Mouse (Mus musculus) embryonic facial prominence, embryonic 15.5 days (tissue): ENCODE results near the gene Stap1. TPM values are rescaled to one million over a fixed set of nuclear protein-coding genes. Genes with fewer than 3 reads are reported as not detected.

Experiments used
- ATAC-seq: fragments of 200-750 bp; cut with Nextera tagmentation; 2 replicates; pipeline ENCODE4 v1.8.0; 2017; ENCODE audit warnings: low read depth, moderate TSS enrichment; ENCODE audit not compliant: insufficient number of reproducible peaks, low FRiP score, low TSS enrichment
- H3K27ac ChIP-seq: fragments of 300-500 bp; sonication (generic); replicated peaks from 2 replicates; pipeline ENCODE4 v1.5.1; 2015; ENCODE audit warnings: mild to moderate bottlenecking, inconsistent platforms
- H3K27me3 ChIP-seq: fragments of 300-500 bp; sonication (generic); 2 replicates; pipeline ENCODE4 v1.6.1; 2015; ENCODE audit warnings: inconsistent platforms
- H3K36me3 ChIP-seq: fragments of 300-500 bp; sonication (generic); 2 replicates; pipeline ENCODE4 v1.6.1; 2015; ENCODE audit warnings: mild to moderate bottlenecking, inconsistent platforms
- H3K4me1 ChIP-seq: fragments of 300-500 bp; sonication (generic); 2 replicates; pipeline ENCODE4 v1.6.1; 2015; ENCODE audit warnings: inconsistent platforms
- H3K4me2 ChIP-seq: fragments of 300-500 bp; sonication (generic); replicated peaks from 2 replicates; pipeline ENCODE4 v1.6.1; 2015; ENCODE audit warnings: mild to moderate bottlenecking, inconsistent platforms
- H3K4me3 ChIP-seq: fragments of 300-500 bp; sonication (generic); replicated peaks from 2 replicates; pipeline ENCODE4 v1.5.1; 2015; ENCODE audit warnings: mild to moderate bottlenecking, inconsistent platforms
- H3K9ac ChIP-seq: fragments of 300-500 bp; sonication (generic); 2 replicates; pipeline ENCODE4 v1.6.1; 2015; ENCODE audit warnings: inconsistent platforms
- H3K9me3 ChIP-seq: fragments of 300-500 bp; sonication (generic); replicated peaks from 2 replicates; pipeline ENCODE4 v1.6.1; 2016; ENCODE audit warnings: inconsistent platforms
- WGBS: fragments of 180-500 bp; shearing (Covaris S2); methylation state at CpG from one replicate; pipeline ENCODE4 v1.1.7; 2015; 5-methylcytosine and 5-hydroxymethylcytosine counted together
- polyA plus RNA-seq: library from polyadenylated mRNA; unstranded; fragments of >200 nt; fragmentation: Nextera tagmentation; extraction: Ambion mirVana; gene quantifications from 2 replicates; pipeline ENCODE4 v1.2.1, GENCODE M21; 2015

Stap1 gene
- polyA plus RNA-seq, 1 experiment from 2014 or later: 0.91 TPM

GRCm38 (mm10) chr5:86084979-86085378 is 13.4 kb downstream of the Stap1 start:
- WGBS: 55% methylated on average over 7 of the region's 7 CpGs
- no peak for ATAC-seq
- no peak overlapping the region for H3K9ac ChIP-seq
- no peaks in the 10 kb centered on the region for H3K4me1 ChIP-seq
- no peaks in the 10 kb centered on the region for H3K27me3 ChIP-seq
- H3K27ac ChIP-seq: no peak overlapping the region
- no peak overlapping the region for H3K4me3 ChIP-seq
- no peaks in the 10 kb centered on the region for H3K36me3 ChIP-seq
- no peaks in the 10 kb centered on the region for H3K9me3 ChIP-seq
- no peak overlapping the region for H3K4me2 ChIP-seq

GRCm38 (mm10) chr5:86086751-86087150 is 15.2 kb downstream of the Stap1 start:
- H3K9ac ChIP-seq: no peak overlapping the region
- H3K27ac ChIP-seq: no peak overlapping the region
- no peak for ATAC-seq
- no peaks in the 10 kb centered on the region for H3K9me3 ChIP-seq
- no peak overlapping the region for H3K4me3 ChIP-seq
- no peak overlapping the region for H3K4me2 ChIP-seq
- 72% methylated on average over 6 of the region's 6 CpGs for WGBS
- no peaks in the 10 kb centered on the region for H3K4me1 ChIP-seq
- H3K36me3 ChIP-seq: no peaks in the 10 kb centered on the region
- no peaks in the 10 kb centered on the region for H3K27me3 ChIP-seq

- 77% methylated on average over 9 of the region's 9 CpGs for WGBS
- Histone ChIP-seq H3K4me3 (no peak overlapping the region), H3K27me3 (no peaks in the 10 kb centered on the region), H3K4me2 (no peak overlapping the region), H3K27ac (no peak overlapping the region), H3K9me3 (no peaks in the 10 kb centered on the region), H3K36me3 (no peaks in the 10 kb centered on the region), H3K9ac (no peak overlapping the region), H3K4me1 (no peaks in the 10 kb centered on the region)
- ATAC-seq: no peak
Observed at GRCm38 (mm10) chr5:86094754-86095153, 23.2 kb downstream of the Stap1 start.

- no peak overlapping the region for H3K27ac ChIP-seq
- H3K9ac ChIP-seq: no peak overlapping the region
- no peaks in the 10 kb centered on the region for H3K27me3 ChIP-seq
- no peaks in the 10 kb centered on the region for H3K4me1 ChIP-seq
- H3K36me3 ChIP-seq: no peaks in the 10 kb centered on the region
- H3K4me3 ChIP-seq: no peak overlapping the region
- 65% methylated on average over 3 of the region's 3 CpGs for WGBS
- no peak overlapping the region for H3K4me2 ChIP-seq
- H3K9me3 ChIP-seq: no peaks in the 10 kb centered on the region
- ATAC-seq: no peak
Observed at GRCm38 (mm10) chr5:86098988-86099387, 27.4 kb downstream of the Stap1 start.

GRCm38 (mm10) chr5:86100621-86101020 is 29.1 kb downstream of the Stap1 start:
- Histone ChIP-seq H3K27ac (no peak overlapping the region), H3K4me3 (no peak overlapping the region), H3K9me3 (no peaks in the 10 kb centered on the region), H3K9ac (no peak overlapping the region), H3K27me3 (no peaks in the 10 kb centered on the region), H3K4me2 (no peak overlapping the region), H3K4me1 (no peaks in the 10 kb centered on the region), H3K36me3 (no peaks in the 10 kb centered on the region)
- no peak for ATAC-seq
- 64% methylated on average over 3 of the region's 3 CpGs for WGBS

- H3K27me3 ChIP-seq: no peaks in the 10 kb centered on the region
- H3K4me2 ChIP-seq: no peak overlapping the region
- WGBS: 97% methylated on average over 2 of the region's 2 CpGs
- H3K4me3 ChIP-seq: no peak overlapping the region
- H3K36me3 ChIP-seq: no peaks in the 10 kb centered on the region
- no peak overlapping the region for H3K27ac ChIP-seq
- H3K9me3 ChIP-seq: no peaks in the 10 kb centered on the region
- H3K9ac ChIP-seq: no peak overlapping the region
- no peak for ATAC-seq
- no peaks in the 10 kb centered on the region for H3K4me1 ChIP-seq
Observed at GRCm38 (mm10) chr5:86102176-86102575, 30.6 kb downstream of the Stap1 start.

- WGBS: 69% methylated on average over 2 of the region's 2 CpGs
- no peak overlapping the region for H3K4me3 ChIP-seq
- no peak overlapping the region for H3K27ac ChIP-seq
- H3K9ac ChIP-seq: no peak overlapping the region
- no peak for ATAC-seq
- peaks cover 6% of the 10 kb centered on the region; the same call in 1 of the 2 replicates for H3K36me3 ChIP-seq
- H3K27me3 ChIP-seq: no peaks in the 10 kb centered on the region
- no peaks in the 10 kb centered on the region for H3K4me1 ChIP-seq
- no peak overlapping the region for H3K4me2 ChIP-seq
- no peaks in the 10 kb centered on the region for H3K9me3 ChIP-seq
Observed at GRCm38 (mm10) chr5:86106610-86107009, 35.1 kb downstream of the Stap1 start.

GRCm38 (mm10) chr5:86111074-86111473 is 39.5 kb downstream of the Stap1 start:
- no peak for ATAC-seq
- Histone ChIP-seq H3K27me3 (no peaks in the 10 kb centered on the region), H3K4me1 (no peaks in the 10 kb centered on the region), H3K27ac (no peak overlapping the region), H3K4me3 (no peak overlapping the region), H3K36me3 (peaks cover 16% of the 10 kb centered on the region; the same call in 1 of the 2 replicates), H3K9ac (no peak overlapping the region), H3K9me3 (no peaks in the 10 kb centered on the region), H3K4me2 (no peak overlapping the region)
- 98% methylated on average over 1 of the region's 1 CpGs for WGBS

- ATAC-seq: no peak
- H3K27me3 ChIP-seq: no peaks in the 10 kb centered on the region
- H3K9ac ChIP-seq: no peak overlapping the region
- no peaks in the 10 kb centered on the region for H3K9me3 ChIP-seq
- H3K4me1 ChIP-seq: no peaks in the 10 kb centered on the region
- H3K4me2 ChIP-seq: no peak overlapping the region
- H3K27ac ChIP-seq: no peak overlapping the region
- no peak overlapping the region for H3K4me3 ChIP-seq
- peaks cover 15% of the 10 kb centered on the region; the same call in 1 of the 2 replicates for H3K36me3 ChIP-seq
- WGBS: 98% methylated on average over 2 of the region's 2 CpGs
Observed at GRCm38 (mm10) chr5:86113037-86113436, 41.5 kb downstream of the Stap1 start.

- ATAC-seq: no peak
- Histone ChIP-seq H3K4me3 (no peak overlapping the region), H3K27ac (no peak overlapping the region), H3K4me2 (no peak overlapping the region), H3K36me3 (peaks cover 21% of the 10 kb centered on the region; the same call in 1 of the 2 replicates), H3K9ac (no peak overlapping the region), H3K4me1 (no peaks in the 10 kb centered on the region), H3K27me3 (no peaks in the 10 kb centered on the region), H3K9me3 (no peaks in the 10 kb centered on the region)
- 94% methylated on average over 1 of the region's 1 CpGs for WGBS
Observed at GRCm38 (mm10) chr5:86113997-86114396, 42.5 kb downstream of the Stap1 start.

- Histone ChIP-seq H3K9me3 (no peaks in the 10 kb centered on the region), H3K27me3 (no peaks in the 10 kb centered on the region), H3K9ac (no peak overlapping the region), H3K4me1 (no peaks in the 10 kb centered on the region), H3K4me2 (no peak overlapping the region), H3K36me3 (peaks cover 24% of the 10 kb centered on the region; the same call in 1 of the 2 replicates), H3K27ac (no peak overlapping the region), H3K4me3 (no peak overlapping the region)
- WGBS: 88% methylated on average over 9 of the region's 9 CpGs
- no peak for ATAC-seq
Observed at GRCm38 (mm10) chr5:86118457-86119094, 47.0 kb downstream of the Stap1 start.

- no peaks in the 10 kb centered on the region for H3K4me1 ChIP-seq
- H3K36me3 ChIP-seq: peaks cover 20% of the 10 kb centered on the region
- no peaks in the 10 kb centered on the region for H3K27me3 ChIP-seq
- H3K9me3 ChIP-seq: no peaks in the 10 kb centered on the region
- H3K27ac ChIP-seq: no peak overlapping the region
- WGBS: 95% methylated on average over 1 of the region's 1 CpGs
- H3K9ac ChIP-seq: no peak overlapping the region
- ATAC-seq: no peak
- no peak overlapping the region for H3K4me2 ChIP-seq
- no peak overlapping the region for H3K4me3 ChIP-seq
Observed at GRCm38 (mm10) chr5:86128749-86129148, 57.2 kb downstream of the Stap1 start.
